Mouse (Mus musculus) erythroblast, embryonic 14.5 days (primary cell): ENCODE data around the gene Acnat1.

Source experiments
- GATA1 ChIP-seq: IDR thresholded peaks from 2 replicates; pipeline ENCODE4 v1.6.1; 2012; ENCODE audit warnings: low read length, inconsistent platforms, mixed read lengths
- TAL1 ChIP-seq: IDR thresholded peaks from 3 replicates; pipeline ENCODE4 v1.6.1; 2012; ENCODE audit warnings: low read length, inconsistent platforms, mixed read lengths

DNA sequence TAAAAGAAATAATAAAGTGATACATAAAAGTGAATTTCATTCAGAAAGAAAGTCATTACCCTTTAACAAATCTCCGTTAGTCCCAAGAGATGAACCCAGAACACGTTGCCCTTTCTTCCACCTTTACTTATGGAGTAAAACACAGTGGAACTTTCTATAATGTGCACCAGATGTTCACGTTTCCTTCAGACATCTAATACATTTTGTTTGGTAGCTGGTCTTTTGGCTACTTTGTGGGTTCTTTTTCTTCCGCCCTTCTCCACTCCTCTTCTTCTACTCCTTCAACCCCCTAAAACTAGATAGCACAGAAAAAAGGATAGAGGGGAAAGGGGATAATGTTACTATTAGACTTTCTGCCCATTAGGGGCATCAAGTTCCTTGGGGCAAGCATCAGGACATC lies 38.9 kb upstream of the Acnat1 start:
- TF ChIP-seq GATA1 (no peak), TAL1 (no peak)
